Mouse (Mus musculus): ENCODE data around the gene Ippk. TPM values are rescaled to one million over a fixed set of nuclear protein-coding genes. Genes with fewer than 3 reads are reported as not detected.

Gene Ippk
- polyA plus RNA-seq (2017; shearing (Covaris generic)) = 1 to 10 TPM; 2.7 to 4.6 TPM

- peak; percentile 93 for ATAC-seq
These were observed at the start of gene Ippk for GRCm38 (mm10) chr13:49420754-49421605. Gene Ippk (plus strand): TSS chr13:49421249.

DNA sequence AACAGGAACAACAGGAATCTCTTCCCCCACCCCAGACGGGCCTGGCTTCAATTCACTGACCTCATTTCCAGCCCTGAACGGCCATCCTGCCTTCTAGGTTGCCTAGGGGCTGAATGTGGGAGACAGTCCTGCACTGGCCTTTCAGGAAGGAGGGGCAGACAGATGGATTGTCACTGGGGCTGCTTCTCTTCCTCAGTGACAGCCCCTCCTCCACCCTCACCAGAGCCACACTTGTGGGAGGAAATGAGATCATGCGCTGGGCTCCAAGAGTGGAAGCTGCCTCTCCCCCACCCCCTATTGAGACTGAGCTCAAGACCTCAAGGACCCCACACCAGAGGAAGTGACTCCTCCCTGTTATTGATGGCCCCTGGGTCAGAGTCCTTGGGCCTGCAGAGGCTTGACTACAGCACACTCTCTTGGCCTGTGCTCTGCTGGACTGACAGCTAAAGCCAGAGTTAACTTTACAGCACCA, 49.6 kb upstream of the Ippk start:
- peak; percentile 97 for ATAC-seq

- ATAC-seq = no peak
These were observed 48.5 kb upstream of the Ippk start for GRCm38 (mm10) chr13:49372370-49373060.

- no peak for ATAC-seq
These were observed 46.7 kb upstream of the Ippk start for GRCm38 (mm10) chr13:49374304-49374703.

- no peak for ATAC-seq
These were observed 46.3 kb upstream of the Ippk start for GRCm38 (mm10) chr13:49374730-49375129.

DNA sequence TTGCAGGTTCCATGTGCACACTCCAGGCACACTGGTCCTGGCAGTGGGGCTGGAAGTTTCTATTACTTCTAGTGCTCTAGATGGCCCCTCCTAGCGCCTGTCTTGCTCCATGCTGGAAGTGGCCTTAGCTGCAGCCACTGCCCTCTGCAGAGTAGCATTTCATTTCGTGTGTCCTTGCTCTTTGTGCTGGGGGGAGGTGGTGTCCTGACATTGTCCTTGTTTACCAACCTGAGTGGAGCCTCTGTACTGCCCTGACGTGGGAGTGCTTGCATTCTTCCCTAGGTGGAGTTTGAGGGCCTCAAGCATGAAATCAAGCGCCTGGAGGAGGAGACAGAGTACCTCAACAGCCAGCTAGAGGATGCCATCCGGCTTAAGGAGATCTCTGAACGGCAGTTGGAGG, 43.4 kb upstream of the Ippk start:
- no peak for ATAC-seq

DNA sequence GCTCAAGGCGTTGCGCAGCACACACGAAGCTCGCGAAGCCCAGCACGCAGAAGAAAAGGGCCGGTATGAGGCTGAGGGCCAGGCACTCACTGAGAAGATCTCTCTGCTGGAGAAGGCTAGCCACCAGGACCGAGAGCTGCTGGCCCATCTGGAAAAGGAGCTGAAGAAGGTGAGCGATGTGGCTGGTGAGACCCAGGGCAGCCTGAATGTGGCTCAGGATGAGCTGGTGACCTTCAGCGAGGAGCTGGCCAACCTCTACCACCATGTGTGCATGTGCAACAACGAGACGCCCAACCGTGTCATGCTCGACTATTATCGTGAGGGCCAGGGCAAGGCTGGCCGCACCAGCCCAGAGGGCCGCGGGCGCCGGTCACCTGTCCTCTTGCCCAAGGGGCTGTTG, 41.7 kb upstream of the Ippk start:
- no peak for ATAC-seq

GRCm38 (mm10) chr13:49381230-49381629, 39.8 kb upstream of the Ippk start:
- ATAC-seq = peak; percentile 93

- no peak for ATAC-seq
These were observed 38.1 kb upstream of the Ippk start for GRCm38 (mm10) chr13:49382997-49383396.

GRCm38 (mm10) chr13:49384751-49385463, 36.1 kb upstream of the Ippk start:
- no peak for ATAC-seq

DNA sequence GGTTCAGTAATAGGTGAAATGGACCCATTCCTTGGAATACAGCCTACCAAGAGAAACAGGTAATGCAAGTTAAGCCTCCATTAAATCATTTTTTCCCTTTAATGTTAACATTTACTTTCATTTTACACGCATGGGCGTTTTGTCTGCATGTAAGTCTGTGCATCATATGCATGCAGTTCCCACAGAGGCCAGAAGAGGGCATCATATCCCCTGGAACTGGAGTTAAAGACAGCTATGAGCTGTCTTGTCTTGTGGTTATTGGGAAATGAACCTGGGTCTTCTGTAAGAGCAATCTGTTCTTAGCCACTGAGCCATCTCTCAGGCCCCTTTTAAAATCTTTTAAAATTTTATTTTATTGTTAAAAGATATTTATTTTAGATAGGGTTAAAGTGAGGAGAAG, 29.7 kb upstream of the Ippk start:
- ATAC-seq = no peak

- ATAC-seq = no peak
These were observed 27.5 kb upstream of the Ippk start for GRCm38 (mm10) chr13:49393579-49393978.

DNA sequence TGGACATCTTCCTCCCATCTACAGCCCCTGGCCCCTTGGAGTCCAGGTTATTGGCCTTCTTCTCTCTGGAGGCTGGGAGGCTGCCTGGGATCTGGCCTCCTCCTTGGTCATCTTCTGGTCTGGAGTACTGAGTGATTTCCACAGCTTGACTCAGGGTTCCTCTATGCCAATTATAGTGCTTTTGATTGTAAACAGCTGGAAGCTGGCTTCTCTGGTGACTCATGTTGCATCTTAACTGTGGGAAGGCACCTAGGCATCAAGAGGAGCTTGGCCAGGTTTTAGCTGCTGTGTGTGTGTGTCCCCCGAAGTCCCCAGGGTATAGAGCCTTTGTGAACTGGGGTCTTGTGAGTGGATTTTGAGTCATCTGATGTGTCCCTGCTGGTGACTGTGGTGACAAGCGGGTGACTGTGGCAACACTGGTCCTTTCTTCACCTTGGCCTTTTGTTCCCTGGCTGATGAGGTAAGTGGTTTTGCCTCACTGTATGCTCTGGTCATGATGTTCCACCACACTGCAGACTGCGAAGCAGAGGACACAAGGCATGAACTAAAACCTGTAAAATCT, 26.1 kb upstream of the Ippk start:
- no peak for ATAC-seq

GRCm38 (mm10) chr13:49396798-49397197, 24.3 kb upstream of the Ippk start:
- ATAC-seq = no peak

DNA sequence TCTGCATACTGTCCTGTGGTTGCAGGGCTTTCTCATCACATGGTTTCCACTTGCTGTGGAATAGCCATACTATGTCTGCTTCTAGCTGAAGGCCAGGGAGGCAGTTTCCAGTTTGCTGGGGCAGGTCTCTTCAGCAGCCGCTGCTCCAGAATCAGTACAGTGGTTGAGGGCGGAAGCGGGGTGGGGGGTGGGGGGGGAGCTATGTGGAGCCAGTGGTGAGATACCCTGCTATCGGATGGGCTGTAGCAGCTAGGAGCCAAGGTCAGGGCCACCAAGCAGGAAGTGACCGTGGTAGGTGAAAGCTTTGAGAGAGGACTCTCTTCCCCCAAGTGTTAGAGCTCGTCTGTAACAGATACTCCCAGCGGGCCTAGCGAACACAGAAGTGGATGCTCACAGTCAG, 22.9 kb upstream of the Ippk start:
- no peak for ATAC-seq

GRCm38 (mm10) chr13:49400139-49400538, 20.9 kb upstream of the Ippk start:
- no peak for ATAC-seq

DNA sequence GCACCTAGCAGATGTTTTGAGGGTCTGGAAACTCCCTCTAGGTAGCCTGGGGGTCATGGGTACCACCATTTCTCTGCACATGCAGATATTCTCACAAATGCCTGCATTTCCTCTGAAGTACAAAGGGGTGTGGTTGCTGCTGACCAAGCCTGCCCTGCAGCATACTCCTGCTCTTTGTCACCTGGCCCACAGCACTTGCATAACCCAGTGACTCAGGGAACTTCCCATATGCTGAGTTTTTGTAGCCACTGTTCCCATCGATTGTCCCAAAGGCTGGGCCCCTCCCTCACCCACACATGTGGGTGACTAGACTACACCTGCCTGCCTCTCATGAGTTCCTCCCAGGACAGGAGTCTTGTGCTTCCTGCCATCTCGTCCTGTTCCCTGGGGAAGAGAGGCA, 18.4 kb upstream of the Ippk start:
- ATAC-seq = no peak

GRCm38 (mm10) chr13:49407795-49408194, 13.3 kb upstream of the Ippk start:
- ATAC-seq = no peak

GRCm38 (mm10) chr13:49421606-49421917, 513 bp downstream of the Ippk start:
- peak; percentile 34 for ATAC-seq

GRCm38 (mm10) chr13:49421959-49422358, 910 bp downstream of the Ippk start:
- no peak for ATAC-seq

DNA sequence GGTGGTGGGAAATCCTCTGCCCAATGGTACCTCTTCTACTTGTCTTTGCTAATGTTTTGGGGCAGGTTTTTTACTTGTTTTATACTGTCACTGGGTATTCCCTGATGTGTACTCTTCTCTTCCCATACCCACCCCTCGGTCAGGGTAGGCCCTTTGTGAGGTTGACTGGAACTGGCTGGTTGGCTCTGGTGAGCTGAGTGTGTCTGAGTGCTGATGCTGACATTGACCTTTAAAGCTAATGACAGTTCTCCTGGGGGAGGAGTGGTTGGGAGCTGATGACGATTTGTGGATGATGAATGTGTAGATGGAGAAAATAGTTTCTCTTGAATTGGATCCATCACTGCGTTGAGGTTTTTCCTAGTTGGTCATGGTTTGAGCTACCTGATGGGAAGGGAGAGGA, 5.7 kb downstream of the Ippk start:
- no peak for ATAC-seq

GRCm38 (mm10) chr13:49428042-49428675, 7.1 kb downstream of the Ippk start:
- ATAC-seq = peak; percentile 32

GRCm38 (mm10) chr13:49430529-49430928, 9.5 kb downstream of the Ippk start:
- ATAC-seq = no peak
